Mouse (Mus musculus) myocyte (in vitro differentiated cells): ENCODE measurements around the gene Ubxn11.

Experiments
- CEBPB ChIP-seq: IDR thresholded peaks from 2 replicates; pipeline ENCODE4 v1.6.1; 2011; ENCODE audit warnings: mild to moderate bottlenecking, moderate library complexity; ENCODE audit not compliant: poor library complexity, insufficient read depth, severe bottlenecking
- E2F4 ChIP-seq: IDR thresholded peaks from one replicate; pipeline ENCODE4 v1.6.1; 2011; ENCODE audit warnings: mild to moderate bottlenecking, control low read depth, moderate library complexity; ENCODE audit not compliant: insufficient read depth
- MYOD1 ChIP-seq, 3 experiments: IDR thresholded peaks; one replicate each; pipeline ENCODE4 v1.6.1; 2011; ENCODE audit warnings: control low read depth in 2 of 3, low read depth in 2 of 3, mild to moderate bottlenecking in 2 of 3, moderate library complexity in 1 of 3; ENCODE audit not compliant: insufficient read length in 2 of 3, control insufficient read depth in 1 of 3
- POLR2A ChIP-seq: IDR thresholded peaks from one replicate; pipeline ENCODE4 v1.6.1; 2011; ENCODE audit warnings: low read depth, mild to moderate bottlenecking, control low read depth, moderate library complexity; ENCODE audit not compliant: insufficient read length
- POLR2AphosphoS2 ChIP-seq: IDR thresholded peaks from one replicate; pipeline ENCODE4 v1.6.1; 2011; ENCODE audit warnings: low read depth, control low read depth; ENCODE audit not compliant: insufficient read length
- SRF ChIP-seq: IDR thresholded peaks from one replicate; pipeline ENCODE4 v1.6.1; 2011; ENCODE audit warnings: low read depth; ENCODE audit not compliant: control insufficient read depth, insufficient read length
- USF1 ChIP-seq: IDR thresholded peaks from one replicate; pipeline ENCODE4 v1.6.1; 2011; ENCODE audit warnings: low read depth, mild to moderate bottlenecking, control low read depth, moderate library complexity

GRCm38 (mm10) chr4:134094923-134095547 lies 7.3 kb upstream of the Ubxn11 start, which contains the start of gene Cd52:
- TF ChIP-seq USF1 (no peak), POLR2A (no peak), CEBPB (no peak), E2F4 (no peak), MYOD1 (IDR thresholded peaks at IDR 0.05; ENCODE audit: control insufficient read depth in 1 of 3, insufficient read length in 2 of 3, low read depth in 2 of 3) (no peak), POLR2AphosphoS2 (no peak), SRF (no peak)
